Mouse (Mus musculus) lung, adult 10 weeks (tissue): ENCODE results near the gene Epb41l2. TPM values are rescaled to one million over a fixed set of nuclear protein-coding genes. Genes with fewer than 3 reads are reported as not detected.

Experiments used
- polyA plus RNA-seq: library from polyadenylated mRNA; stranded (reverse); fragments of 350-450 nt; fragmentation: Illumina TruSeq; extraction: RNeasy Lipid Tissue Mini Kit (QIAGEN cat#74804); gene quantifications from one replicate; pipeline ENCODE4 v1.2.3, GENCODE M21; 2014; ENCODE audit warnings: low read depth, low replicate concordance; ENCODE audit not compliant: insufficient read depth

Epb41l2 gene
- 68.4 TPM for polyA plus RNA-seq

DNA sequence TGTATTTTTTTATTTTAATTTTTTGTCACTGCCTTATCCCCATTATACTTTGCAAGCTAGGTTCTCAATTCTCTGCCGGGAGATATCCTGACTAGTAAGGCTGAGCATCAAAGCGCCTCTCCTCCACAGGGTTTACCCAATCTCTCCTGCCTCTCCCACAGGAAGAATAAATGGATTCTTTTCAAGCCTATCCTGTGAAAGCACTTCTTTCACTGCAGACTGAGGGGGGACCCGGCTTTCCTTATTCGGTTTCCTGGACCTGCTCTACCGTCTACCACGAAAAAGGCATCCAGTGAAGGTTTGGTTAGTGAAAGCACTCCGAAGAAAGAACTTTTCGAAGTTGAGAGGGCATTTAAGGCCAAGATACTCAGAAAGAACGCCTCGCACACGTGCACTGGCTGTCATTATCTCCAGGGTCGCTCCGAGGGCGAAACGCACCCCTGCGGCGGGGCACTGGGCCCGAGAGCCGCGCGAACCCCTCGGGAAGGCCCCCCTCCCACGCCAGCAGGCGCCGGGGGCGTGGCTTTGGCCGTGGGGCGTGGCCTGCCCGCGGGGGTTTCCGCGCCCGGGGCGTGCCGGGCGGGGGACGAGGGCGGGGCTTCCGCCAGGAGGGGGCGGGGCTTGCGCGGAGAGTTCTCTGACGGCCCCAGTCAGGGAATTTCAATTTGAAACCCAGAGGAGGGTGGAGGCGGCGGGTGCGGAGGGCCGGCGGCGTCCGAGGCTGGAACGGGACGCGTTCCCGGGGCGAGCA, at the start of gene Epb41l2:
TSS of gene Epb41l2 (plus strand) at position 591 of the 751 bp plus-strand sequence.

GRCm38 (mm10) chr10:25535891-25536331, 176.3 kb downstream of the Epb41l2 start, which contains the start of gene Smlr1:
TSS of gene Smlr1 (minus strand) at chr10:25536267.

Other genes starting within 250 kb of the Epb41l2 start
- 24.7 TPM for gene Akap7, start 51.9 kb upstream of the Epb41l2 start, polyA plus RNA-seq
- not detected for gene Smlr1, start 176.5 kb downstream of the Epb41l2 start, polyA plus RNA-seq